ENCODE assay signal across 10 mouse cellular contexts in the genomic region with DNA sequence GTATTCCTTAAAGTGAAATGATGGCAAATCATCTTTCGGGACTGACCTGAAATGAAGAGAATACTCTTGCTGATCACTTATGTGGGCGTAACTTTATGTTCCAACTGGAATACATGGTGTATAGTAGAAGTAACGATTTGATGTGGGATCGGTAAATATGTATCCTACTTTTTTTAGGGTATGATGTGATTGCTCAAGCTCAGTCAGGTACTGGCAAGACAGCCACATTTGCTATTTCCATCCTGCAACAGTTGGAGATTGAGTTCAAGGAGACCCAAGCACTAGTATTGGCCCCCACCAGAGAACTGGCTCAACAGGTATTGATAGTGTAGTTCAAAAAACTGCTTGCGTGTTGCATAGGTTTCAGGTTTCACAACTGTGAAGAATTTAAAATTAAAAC. TPM values are rescaled to one million over a fixed set of nuclear protein-coding genes. Genes with fewer than 3 reads are reported as not detected.
DNase-seq lines count a peak whose midpoint lies in the region; ATAC-seq and TF ChIP-seq lines count a peak whose summit lies in the region.
"Had no signal": no experiment of that assay in that cellular context is flagged by ENCODE, and none has a peak within 500 bp of the region (broad histone marks: within the 10 kb centered on the region; RNA-seq: fewer than 3 reads in every experiment).

No protein-coding gene starts in this region.

- H3K4me1 ChIP-seq in cortical plate, adult 2 months (ENCODE audit: control insufficient read depth, insufficient read depth, low read length) = no peaks in the 10 kb centered on the region
- H3K4me1 ChIP-seq in hindbrain, postnatal 0 days (ENCODE audit: insufficient read depth, low read length) = peaks cover 6% of the 10 kb centered on the region; the same call in 1 of the 2 replicates

- H3K4me2 ChIP-seq in hindbrain, postnatal 0 days (ENCODE audit: low read depth, low read length) = peak overlapping the region; percentile 71
- peak overlapping the region; percentile 97 for H3K4me2 ChIP-seq in myocyte (ENCODE audit: low read depth)

- H3K9ac ChIP-seq in hindbrain, postnatal 0 days (replicated peaks; ENCODE audit: low read length) = peak overlapping the region; percentile 100

- ATAC-seq in hindbrain, postnatal 0 days = no peak
- no peak for ATAC-seq in megakaryocyte progenitor cell, adult 5-6 weeks (replicated peaks; ENCODE audit: poor library complexity)

- intact Hi-C loops in left cerebral cortex, adult 2 months (cut with DNase I) = loop anchor here (5.0 kb wide), 1 partner anchor 252 kb away; the partner anchor contains the start of genes Dnajb11 and Tbccd1
- intact Hi-C loops in left cerebral cortex, postnatal 25 days (cut with DNase I) = loop anchor here (5.0 kb wide), 1 partner anchor 252 kb away; the partner anchor contains the start of genes Dnajb11 and Tbccd1

- H3K4me3 ChIP-seq in left cerebral cortex, adult 2 months = peak overlapping the region; percentile 76
- H3K4me3 ChIP-seq in cortical plate, adult 2 months (ENCODE audit: insufficient read depth, low read length) = peak overlapping the region; percentile 96
- peak overlapping the region; percentile 99 for H3K4me3 ChIP-seq in hindbrain, postnatal 0 days (ENCODE audit: low read length)
- peak overlapping the region; percentile 99 for H3K4me3 ChIP-seq in myocyte

- 4% methylated on average over 5 of the region's 5 CpGs for WGBS in hindbrain, postnatal 0 days

- no peak overlapping the region; the same call in 1 of the 2 replicates for H3K27ac ChIP-seq in left cerebral cortex, adult 2 months
- H3K27ac ChIP-seq in cortical plate, adult 2 months (ENCODE audit: insufficient read depth, low read length) = no peak overlapping the region
- H3K27ac ChIP-seq in hindbrain, postnatal 0 days = no peak overlapping the region

- peaks cover 46% of the 10 kb centered on the region for H3K79me2 ChIP-seq in myocyte (ENCODE audit: control insufficient read depth, insufficient read depth)

- TF ChIP-seq CTCF in left cerebral cortex, adult 2 months (IDR thresholded peaks at IDR 0.05) = no peak
- TF ChIP-seq CTCF in cortical plate, adult 2 months (IDR thresholded peaks at IDR 0.05; ENCODE audit: extremely low read depth, insufficient read depth, low read length) = no peak
- TF ChIP-seq CTCF in hindbrain, postnatal 0 days (IDR thresholded peaks at IDR 0.05; ENCODE audit: low read depth) = no peak

- no peaks in the 10 kb centered on the region for H3K27me3 ChIP-seq in hindbrain, postnatal 0 days (ENCODE audit: insufficient read depth, low read length)
- no peaks in the 10 kb centered on the region for H3K27me3 ChIP-seq in myocyte (ENCODE audit: control insufficient read depth, insufficient read depth, insufficient read length)

- H3K36me3 ChIP-seq in hindbrain, postnatal 0 days (ENCODE audit: insufficient read depth, low read length) = peaks cover 23% of the 10 kb centered on the region
- peaks cover 51% of the 10 kb centered on the region for H3K36me3 ChIP-seq in myocyte (ENCODE audit: control insufficient read depth, insufficient read depth)

- H3K9me3 ChIP-seq in hindbrain, postnatal 0 days (ENCODE audit: low read length) = no peaks in the 10 kb centered on the region

- DNase-seq in left cerebral cortex, adult 2 months (ENCODE audit: extremely low spot score in 1 of 2, low spot score in 2 of 2) = no peak
- no peak for DNase-seq in left cerebral cortex, postnatal 25 days (ENCODE audit: low spot score in 2 of 2)
- no peak for DNase-seq in hindbrain, postnatal 0 days (ENCODE audit: low spot score)
- DNase-seq in spleen, postnatal 36 days (ENCODE audit: low spot score in 2 of 2) = no peak
- DNase-seq in right cerebral cortex, postnatal 10 days (ENCODE audit: low spot score in 2 of 2) = no peak
- DNase-seq: adrenal gland, postnatal 25 days had no signal

- 0 out of 2 replicates have a peak, but pooled peaks have one; percentile 13 for TF ChIP-seq POLR2A in cortical plate, adult 2 months (IDR thresholded peaks at IDR 0.05; ENCODE audit: extremely low read depth, insufficient read depth, low read length)
- TF ChIP-seq POLR2A in myocyte (IDR thresholded peaks at IDR 0.05; ENCODE audit: insufficient read length, low read depth) = no peak

- H3ac ChIP-seq in myocyte (ENCODE audit: control insufficient read depth, insufficient read length) = peak overlapping the region; percentile 80

TF ChIP-seq in myocyte, 11 proteins besides CTCF, POLR2A, EP300 and RAD21:
- TF ChIP-seq POLR2AphosphoS2 (IDR thresholded peaks at IDR 0.05; ENCODE audit: insufficient read length, low read depth) (peak; percentile 50), MYOG (IDR thresholded peaks at IDR 0.05; ENCODE audit: control insufficient read depth in 1 of 3, insufficient read depth in 1 of 3, insufficient read length in 2 of 3, low read depth in 2 of 3) (no peak), TCF3 (IDR thresholded peaks at IDR 0.05; ENCODE audit: insufficient read length, low read depth) (no peak), E2F4 (IDR thresholded peaks at IDR 0.05; ENCODE audit: insufficient read depth) (no peak)

RNA-seq across cellular contexts. Expression of gene Eif4a2, which starts 1.7 kb away (rescaled TPM):
- 100 to 1,000 TPM; 838 to 905 TPM for total RNA-seq in left cerebral cortex, adult 2 months (2021)
- total RNA-seq in left cerebral cortex, postnatal 25 days (2021) = 100 to 1,000 TPM; 884 to 895 TPM
- 673 and 704 TPM in 2 replicates for polyA plus RNA-seq in cortical plate, adult 2 months (2012; rRNA removed)
- 490 and 513 TPM in 2 replicates for total RNA-seq in hindbrain, postnatal 0 days (2014; rRNA removed)
- 260 and 265 TPM in 2 replicates for polyA plus RNA-seq in hindbrain, postnatal 0 days (2015; fragmentation: Nextera tagmentation; extraction: Ambion mirVana)
- polyA plus RNA-seq in myocyte (2012; fragmentation: generic; extraction: Trizol) = 141 TPM
- total RNA-seq in megakaryocyte progenitor cell, adult 5-6 weeks (2015) = 378 and 464 TPM in 2 replicates
- total RNA-seq in megakaryocyte progenitor cell, adult 5-6 weeks (2017) = 592 and 744 TPM in 2 replicates

RNA-seq across cellular contexts. Expression of gene Rfc4, which starts 18.6 kb away (rescaled TPM):
- 1 to 10 TPM; 4.1 to 6.6 TPM for total RNA-seq in left cerebral cortex, adult 2 months (2021)
- 1 to 10 TPM; 3.6 to 4.4 TPM for total RNA-seq in left cerebral cortex, postnatal 25 days (2021)
- 1.1 and 1.3 TPM in 2 replicates for polyA plus RNA-seq in cortical plate, adult 2 months (2012; rRNA removed)
- total RNA-seq in hindbrain, postnatal 0 days (2014; rRNA removed) = 8.6 and 22.1 TPM in 2 replicates
- 31.6 and 35.7 TPM in 2 replicates for polyA plus RNA-seq in hindbrain, postnatal 0 days (2015; fragmentation: Nextera tagmentation; extraction: Ambion mirVana)
- polyA plus RNA-seq in myocyte (2012; fragmentation: generic; extraction: Trizol) = 18.9 TPM
- total RNA-seq in megakaryocyte progenitor cell, adult 5-6 weeks (2015) = 195 and 224 TPM in 2 replicates
- total RNA-seq in megakaryocyte progenitor cell, adult 5-6 weeks (2017) = 72.3 and 90.3 TPM in 2 replicates

RNA-seq across cellular contexts. Expression of gene Adipoq, which starts 37.4 kb away (rescaled TPM):
- not detected for total RNA-seq in left cerebral cortex, adult 2 months (2021)
- not detected for total RNA-seq in left cerebral cortex, postnatal 25 days (2021)
- 0.15 TPM in 1 of 2 replicates, not detected in the other for polyA plus RNA-seq in cortical plate, adult 2 months (2012; rRNA removed)
- not detected in 2 replicates for total RNA-seq in hindbrain, postnatal 0 days (2014; rRNA removed)
- not detected in 2 replicates for polyA plus RNA-seq in hindbrain, postnatal 0 days (2015; fragmentation: Nextera tagmentation; extraction: Ambion mirVana)
- polyA plus RNA-seq in myocyte (2012; fragmentation: generic; extraction: Trizol) = not detected
- not detected in 2 replicates for total RNA-seq in megakaryocyte progenitor cell, adult 5-6 weeks (2015)
- not detected in 2 replicates for total RNA-seq in megakaryocyte progenitor cell, adult 5-6 weeks (2017)
- total RNA-seq: layer of hippocampus, postnatal 14 days had no signal

RNA-seq across cellular contexts. Expression of gene Kng1, which starts 51.3 kb away (rescaled TPM):
- not detected for total RNA-seq in left cerebral cortex, adult 2 months (2021)
- total RNA-seq in left cerebral cortex, postnatal 25 days (2021) = not detected
- polyA plus RNA-seq in cortical plate, adult 2 months (2012; rRNA removed) = 0.08 TPM in 1 of 2 replicates, not detected in the other
- not detected in 2 replicates for total RNA-seq in hindbrain, postnatal 0 days (2014; rRNA removed)
- 0.16 TPM in 1 of 2 replicates, not detected in the other for polyA plus RNA-seq in hindbrain, postnatal 0 days (2015; fragmentation: Nextera tagmentation; extraction: Ambion mirVana)
- polyA plus RNA-seq in myocyte (2012; fragmentation: generic; extraction: Trizol) = not detected
- not detected in 2 replicates for total RNA-seq in megakaryocyte progenitor cell, adult 5-6 weeks (2015)
- total RNA-seq in megakaryocyte progenitor cell, adult 5-6 weeks (2017) = not detected in 2 replicates
- total RNA-seq: layer of hippocampus, postnatal 14 days had no signal
